Mouse (Mus musculus): ENCODE measurements around the gene C130026I21Rik.
"Not testable (repeated sequence)": the region's sequence is repeated elsewhere in the genome, so short reads cannot be mapped to it uniquely, and the experiment has no call there.

The C130026I21Rik gene

DNA sequence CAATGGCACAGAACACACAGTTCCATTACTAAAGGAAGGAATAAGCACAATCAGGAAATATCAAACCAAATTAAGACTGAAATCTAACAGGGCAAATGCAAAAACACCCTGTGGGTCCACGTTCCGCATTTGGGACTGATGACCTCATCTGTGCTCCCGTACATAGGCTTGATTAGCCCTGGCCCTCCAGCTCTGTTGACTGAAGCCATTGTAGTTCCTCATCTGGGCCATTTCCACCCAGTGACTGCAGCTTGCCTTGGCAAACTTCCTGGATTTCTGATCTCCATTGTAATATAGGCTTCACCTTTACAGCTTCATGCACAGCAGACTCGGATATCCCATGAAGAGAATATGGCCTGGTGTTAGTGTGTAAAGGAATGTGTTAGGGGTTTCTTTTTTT lies 148.5 kb downstream of the C130026I21Rik start:
- DNase-seq (ENCODE audit: low read depth, low spot score) = not testable (repeated sequence)

- not testable (repeated sequence) for DNase-seq (ENCODE audit: low read depth, low spot score)
Observed at GRCm38 (mm10) chr1:85118341-85118740, 152.0 kb downstream of the C130026I21Rik start.

DNA sequence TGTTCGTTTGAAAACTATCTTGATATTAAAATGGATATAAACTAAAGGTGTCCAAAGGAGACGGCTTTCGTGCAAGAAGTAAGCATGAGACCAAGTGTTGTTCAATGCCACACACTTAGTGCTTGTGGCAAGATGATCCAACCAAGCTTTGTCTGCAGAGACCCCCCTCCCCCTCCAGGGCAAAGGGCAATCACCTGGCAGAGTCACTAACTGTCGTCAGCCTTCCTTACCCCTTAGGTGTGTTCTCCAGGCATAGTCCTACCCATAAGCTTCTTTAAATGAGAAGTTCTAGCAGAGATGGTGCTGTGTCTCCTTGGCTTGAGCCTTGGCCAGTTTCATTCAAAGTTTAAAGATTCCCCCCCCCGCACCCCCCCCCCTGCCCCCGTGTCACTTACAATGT lies 152.8 kb downstream of the C130026I21Rik start:
- not testable (repeated sequence) for DNase-seq (ENCODE audit: low read depth, low spot score)

- DNase-seq (ENCODE audit: low read depth, low spot score) = not testable (repeated sequence)
Observed at GRCm38 (mm10) chr1:85114666-85115402, 155.5 kb downstream of the C130026I21Rik start.

- DNase-seq (ENCODE audit: low read depth, low spot score) = not testable (repeated sequence)
Observed at GRCm38 (mm10) chr1:85114078-85114477, 156.3 kb downstream of the C130026I21Rik start.

DNA sequence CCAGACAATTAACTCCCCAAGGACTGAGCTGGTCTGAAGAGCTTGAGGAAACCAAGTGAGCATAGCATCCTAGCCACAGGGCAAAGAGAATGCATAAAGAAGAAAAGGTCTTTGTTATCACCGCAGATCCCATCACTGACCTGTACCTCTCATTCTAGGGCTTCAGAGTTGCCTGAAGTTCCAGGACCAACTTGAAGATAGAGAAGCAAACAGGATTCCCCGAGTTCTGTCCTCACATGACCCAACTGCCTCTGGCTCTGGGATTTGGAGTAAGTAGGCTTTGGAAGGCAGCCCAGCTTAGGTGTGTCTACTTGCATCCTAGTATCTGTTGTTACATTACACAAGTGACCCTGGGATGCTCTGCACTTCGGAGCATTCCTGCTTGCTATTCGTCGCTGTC lies 157.5 kb downstream of the C130026I21Rik start:
- not testable (repeated sequence) for DNase-seq (ENCODE audit: low read depth, low spot score)

DNA sequence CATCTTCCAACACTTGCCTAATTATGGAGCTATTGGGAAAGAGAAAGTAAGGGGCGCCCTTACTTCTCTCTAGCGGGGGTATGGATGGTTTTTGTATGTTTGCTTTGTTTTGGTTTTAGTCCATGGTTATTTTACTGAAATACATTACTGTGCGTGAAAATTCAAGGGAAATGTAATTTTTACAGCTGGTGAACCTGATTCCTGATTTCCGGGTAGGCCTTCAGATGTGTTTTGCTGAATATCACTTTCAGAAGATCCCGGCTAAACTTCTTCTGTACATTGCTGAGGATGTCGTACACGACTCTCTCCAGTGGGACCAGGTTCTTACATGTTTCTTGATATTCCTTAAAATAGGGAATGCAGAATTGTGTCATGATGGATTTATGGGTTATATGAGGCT lies 158.1 kb downstream of the C130026I21Rik start:
- not testable (repeated sequence) for DNase-seq (ENCODE audit: low read depth, low spot score)

GRCm38 (mm10) chr1:85111572-85111971 lies 158.8 kb downstream of the C130026I21Rik start:
- not testable (repeated sequence) for DNase-seq (ENCODE audit: low read depth, low spot score)

DNA sequence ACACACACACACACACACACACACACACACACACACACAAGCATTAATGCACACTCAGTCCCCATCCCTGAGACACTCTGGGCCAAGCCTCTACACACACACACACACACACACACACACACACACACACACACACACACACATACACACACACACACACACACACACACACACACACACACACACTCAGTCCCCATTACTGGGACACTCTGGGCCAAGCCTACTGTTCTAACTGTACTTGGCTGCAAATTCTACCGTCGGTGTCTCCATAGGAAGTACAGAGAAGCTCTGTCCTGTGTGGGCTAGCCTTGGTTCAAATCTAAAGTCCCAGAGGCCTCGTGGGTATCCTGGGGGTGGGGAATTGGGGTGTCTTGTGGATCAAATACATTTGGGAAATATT lies 159.5 kb downstream of the C130026I21Rik start:
- DNase-seq (ENCODE audit: low read depth, low spot score) = not testable (repeated sequence)

DNA sequence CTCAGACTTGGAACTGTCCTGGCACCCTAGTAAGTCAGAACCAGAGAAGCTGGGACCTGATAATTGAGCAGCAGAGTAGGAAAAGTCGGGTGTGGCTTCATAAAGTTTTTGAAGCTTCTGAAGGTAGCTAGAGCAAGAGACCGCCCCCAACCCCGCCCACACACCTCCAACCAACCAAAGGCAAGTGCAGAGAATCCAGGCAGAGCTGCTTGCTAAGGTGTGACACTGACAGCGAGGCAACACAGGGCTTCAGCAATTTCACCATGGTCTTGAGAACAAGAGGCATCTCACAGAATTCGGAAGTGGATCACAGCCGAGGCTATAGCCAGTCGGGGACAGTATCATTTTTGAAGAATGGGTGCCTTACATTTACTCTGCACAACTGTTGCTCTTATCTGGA lies 160.6 kb downstream of the C130026I21Rik start, which contains the start of gene A530032D15Rik:
Gene A530032D15Rik, minus strand, starts transcription at position 101 of the 400 bp plus-strand sequence.
- DNase-seq (ENCODE audit: low read depth, low spot score) = not testable (repeated sequence)

GRCm38 (mm10) chr1:85106013-85106412 lies 164.4 kb downstream of the C130026I21Rik start:
- not testable (repeated sequence) for DNase-seq (ENCODE audit: low read depth, low spot score)

DNA sequence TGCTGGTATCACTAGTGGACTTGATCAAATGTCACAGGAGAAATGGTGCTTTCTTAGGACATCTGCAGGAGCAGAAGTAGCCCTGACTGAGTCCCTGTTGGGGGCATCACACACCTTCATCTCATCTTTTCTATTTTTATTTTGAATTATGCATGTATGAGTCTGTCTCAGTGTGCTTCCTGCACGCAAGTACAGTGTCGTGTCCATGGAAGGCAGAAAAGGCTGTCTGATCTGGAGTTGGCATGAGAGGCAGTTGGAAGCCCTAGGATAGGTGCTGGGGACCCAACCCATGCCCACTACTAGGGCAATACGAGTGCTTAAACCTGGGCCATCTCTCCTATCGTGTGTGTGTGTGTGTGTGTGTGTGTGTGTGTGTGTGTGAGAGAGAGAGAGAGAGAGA lies 165.0 kb downstream of the C130026I21Rik start:
- DNase-seq (ENCODE audit: low read depth, low spot score) = not testable (repeated sequence)

DNA sequence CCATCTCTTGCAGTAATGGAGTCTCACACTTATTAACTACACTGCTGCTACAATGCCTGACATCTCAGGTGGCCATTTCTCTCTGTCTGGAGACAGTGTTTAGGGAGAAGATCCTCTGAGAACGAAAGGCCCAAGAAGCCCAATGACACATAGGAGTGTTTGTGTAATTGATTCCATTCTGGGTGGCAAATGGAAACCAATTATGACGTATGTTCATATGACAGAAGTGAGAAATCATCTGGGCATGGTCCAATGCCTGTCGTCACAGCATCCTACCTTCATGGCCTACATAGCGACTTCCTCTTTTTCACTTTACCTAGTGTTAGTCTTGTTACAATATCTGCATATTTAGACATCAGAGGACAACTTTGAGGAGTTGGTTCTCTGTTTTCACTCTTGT lies 168.6 kb downstream of the C130026I21Rik start:
- not testable (repeated sequence) for DNase-seq (ENCODE audit: low read depth, low spot score)

DNA sequence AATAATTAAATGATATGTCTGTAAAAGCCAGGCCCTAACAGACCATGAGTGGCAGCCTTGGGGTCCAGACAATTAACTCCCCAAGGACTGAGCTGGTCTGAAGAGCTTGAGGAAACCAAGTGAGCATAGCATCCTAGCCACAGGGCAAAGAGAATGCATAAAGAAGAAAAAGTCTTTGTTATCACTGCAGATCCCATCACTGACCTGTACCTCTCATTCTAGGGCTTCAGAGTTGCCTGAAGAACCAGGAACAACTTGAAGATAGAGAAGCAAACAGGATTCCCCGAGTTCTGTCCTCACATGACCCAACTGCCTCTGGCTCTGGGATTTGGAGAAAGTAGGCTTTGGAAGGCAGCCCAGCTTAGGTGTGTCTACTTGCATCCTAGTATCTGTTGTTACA lies 170.5 kb downstream of the C130026I21Rik start, which contains the start of gene Gm10553:
Gene Gm10553, plus strand, starts transcription at position 301 of the 400 bp plus-strand sequence.
- not testable (repeated sequence) for DNase-seq (ENCODE audit: low read depth, low spot score)

DNA sequence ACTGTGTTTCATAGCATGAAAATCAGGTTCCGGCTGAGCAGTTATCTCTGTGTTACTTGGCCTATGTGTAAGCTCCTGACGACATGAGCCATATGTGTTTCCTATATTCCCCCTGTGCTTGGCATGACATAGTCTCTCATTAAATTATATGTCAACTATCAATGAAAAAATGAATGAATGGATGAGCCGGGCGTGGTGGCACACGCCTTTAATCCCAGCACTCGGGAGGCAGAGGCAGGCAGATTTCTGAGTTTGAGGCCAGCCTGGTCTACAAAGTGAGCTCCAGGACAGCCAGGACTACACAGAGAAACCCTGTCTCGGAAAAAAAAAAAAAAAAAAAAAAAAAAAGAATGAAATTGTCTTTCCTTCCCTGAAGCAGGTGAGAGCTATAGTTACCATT lies 171.3 kb downstream of the C130026I21Rik start:
- not testable (repeated sequence) for DNase-seq (ENCODE audit: low read depth, low spot score)

DNA sequence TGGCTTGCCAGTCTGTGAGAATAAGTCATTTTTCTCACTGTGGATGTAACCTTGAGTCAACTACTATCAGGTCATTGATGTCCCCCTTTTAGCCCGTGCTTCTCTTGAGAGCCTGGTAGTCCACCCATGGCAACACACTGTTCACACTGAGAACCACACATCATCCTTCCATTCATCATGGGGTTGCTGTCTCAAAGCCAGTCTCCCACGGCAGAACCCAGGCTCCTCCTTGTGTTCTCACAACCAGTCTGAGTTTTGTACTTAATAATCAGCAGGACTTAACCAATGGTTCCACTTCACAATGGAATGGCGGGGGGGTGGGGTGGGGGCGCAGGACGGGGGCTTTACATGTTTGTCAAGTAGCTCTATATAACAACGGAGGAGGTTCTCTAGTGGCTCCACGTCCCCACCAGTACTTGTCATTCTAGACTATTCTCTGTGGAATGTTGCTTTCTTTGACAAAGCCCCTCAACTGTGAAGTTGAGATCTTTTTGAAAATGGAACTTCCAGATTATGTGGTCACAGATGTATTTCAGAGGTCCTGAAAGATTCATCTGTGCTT lies 177.3 kb downstream of the C130026I21Rik start:
- DNase-seq (ENCODE audit: low read depth, low spot score) = not testable (repeated sequence)

DNA sequence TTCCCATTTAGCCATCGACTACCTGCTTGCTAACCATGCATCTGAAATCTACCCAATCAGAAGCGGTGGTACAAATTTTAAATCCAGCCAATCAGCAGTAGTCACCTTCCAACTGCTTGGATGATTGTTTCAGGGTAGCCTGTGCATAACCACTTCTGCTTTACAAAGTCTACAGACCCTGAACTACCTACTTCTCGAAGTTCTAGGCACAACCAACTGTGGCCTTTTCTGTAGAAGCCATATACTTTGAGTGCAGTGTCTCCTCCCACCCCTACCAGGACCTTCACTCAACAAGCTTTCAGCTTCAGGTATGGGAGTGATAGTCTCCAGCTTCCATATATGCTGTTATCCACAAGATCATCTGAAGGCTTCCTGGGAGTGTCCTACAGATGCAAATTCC lies 178.2 kb downstream of the C130026I21Rik start:
- DNase-seq (ENCODE audit: low read depth, low spot score) = not testable (repeated sequence)

GRCm38 (mm10) chr1:85086211-85086610 lies 184.2 kb downstream of the C130026I21Rik start:
- not testable (repeated sequence) for DNase-seq (ENCODE audit: low read depth, low spot score)

DNA sequence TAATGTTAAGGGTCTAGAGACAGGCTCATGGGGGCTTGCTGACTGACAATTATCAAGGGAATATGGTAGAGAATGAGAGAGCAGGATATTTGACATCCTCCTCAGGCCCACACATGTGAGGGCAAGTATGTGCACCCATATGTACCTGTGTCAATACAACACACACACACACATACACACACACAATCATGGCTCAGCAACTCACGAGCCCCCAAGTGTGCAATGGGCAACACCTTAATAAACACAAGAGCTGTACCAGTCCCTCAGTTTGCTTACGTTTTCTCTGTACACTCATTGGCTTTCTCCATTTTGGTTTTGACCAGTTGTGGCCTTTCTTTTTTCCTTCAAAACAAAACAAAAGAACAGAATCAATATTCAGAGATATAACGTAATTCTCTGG lies 185.6 kb downstream of the C130026I21Rik start:
- DNase-seq (ENCODE audit: low read depth, low spot score) = not testable (repeated sequence)

- not testable (repeated sequence) for DNase-seq (ENCODE audit: low read depth, low spot score)
Observed at GRCm38 (mm10) chr1:85073099-85073498, 197.3 kb downstream of the C130026I21Rik start.

DNA sequence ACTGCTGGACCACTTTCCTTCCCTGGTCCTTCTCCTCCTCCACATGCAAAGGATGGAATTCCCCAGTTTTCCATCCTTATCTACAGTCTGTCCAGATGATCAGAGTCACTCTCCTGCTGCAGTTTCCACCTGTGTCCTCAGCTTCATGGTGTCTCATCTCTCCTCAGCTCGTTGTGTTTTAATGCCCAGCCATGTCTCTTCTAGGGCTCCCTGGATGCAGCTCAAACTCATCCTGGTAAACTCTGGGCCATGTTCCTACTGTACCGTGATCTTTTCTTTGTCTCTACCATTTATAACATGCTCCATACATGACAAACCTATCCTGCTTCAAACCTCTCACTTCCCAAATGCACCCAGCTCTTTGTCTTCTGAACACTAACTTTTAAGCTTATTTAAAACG lies 198.7 kb downstream of the C130026I21Rik start:
- not testable (repeated sequence) for DNase-seq (ENCODE audit: low read depth, low spot score)

DNA sequence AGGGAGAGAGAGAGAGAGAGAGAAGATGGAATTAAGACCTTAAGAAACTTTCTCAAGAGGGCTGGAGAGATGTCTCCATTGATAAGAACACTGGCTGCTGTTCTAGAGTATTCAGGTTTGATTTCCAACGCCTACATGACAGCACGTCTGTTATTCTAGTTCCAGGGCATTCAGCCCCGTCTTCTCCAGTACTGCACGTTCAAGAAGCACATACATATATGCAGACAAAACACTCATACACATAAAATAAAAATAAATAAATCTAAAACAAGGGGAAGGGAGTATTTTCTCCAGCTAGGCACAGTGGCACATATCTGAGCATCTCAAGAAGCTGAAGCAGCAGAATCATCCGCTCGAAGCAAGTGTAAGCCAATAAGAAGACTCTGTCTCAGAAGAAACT lies 234.6 kb downstream of the C130026I21Rik start:
- not testable (repeated sequence) for DNase-seq (ENCODE audit: low read depth, low spot score)

GRCm38 (mm10) chr1:85034394-85034793 lies 236.0 kb downstream of the C130026I21Rik start:
- DNase-seq (ENCODE audit: low read depth, low spot score) = not testable (repeated sequence)
